Mouse (Mus musculus) spleen, postnatal 4 days (tissue): ENCODE measurements around the gene Nmnat1.

Experiments used
- DNase-seq, 2 experiments: peaks; one replicate each; pipeline ENCODE4 v3.0.0; 2022; ENCODE audit warnings: low spot score in 2 of 2

Nmnat1 gene

DNA sequence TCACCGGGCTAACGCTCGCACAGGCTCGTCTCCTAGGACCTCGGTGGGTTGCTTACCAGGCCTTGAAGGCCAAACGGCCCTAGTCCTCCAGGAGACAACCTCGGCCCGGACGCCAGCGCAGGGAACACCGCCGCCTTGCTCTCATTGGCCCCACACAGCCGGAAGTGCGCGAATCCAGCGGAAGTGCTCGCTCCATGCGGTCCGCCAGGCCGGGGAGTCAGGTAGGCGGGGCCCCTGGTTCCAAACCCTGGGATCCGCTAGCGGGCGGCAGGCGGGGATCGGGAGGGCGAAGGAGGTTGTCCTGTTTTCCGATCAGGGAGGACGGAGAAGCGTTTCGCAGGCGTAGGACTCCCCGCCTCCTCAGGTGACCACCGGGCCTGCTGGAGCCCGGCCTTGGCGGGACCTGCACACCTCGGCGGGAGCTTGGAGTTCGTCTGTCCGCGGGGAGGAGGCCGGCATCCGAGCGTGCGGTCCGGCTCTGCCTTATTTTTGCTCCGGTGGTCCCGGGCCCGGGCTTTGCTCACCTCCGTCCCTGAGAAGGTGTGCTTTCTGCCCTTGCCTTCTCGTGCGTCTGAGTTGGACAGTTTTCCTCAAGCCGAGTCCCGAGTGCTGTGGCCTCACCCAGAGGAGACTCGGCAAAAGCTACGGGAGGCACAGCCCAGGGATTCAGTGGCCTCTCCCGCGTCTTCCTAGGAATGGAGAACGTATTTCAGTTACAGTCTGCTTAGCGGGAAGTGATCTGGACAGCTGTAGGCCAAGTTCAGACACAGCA, at the start of gene Nmnat1, which contains the start of gene Lzic:
Gene Nmnat1 (minus strand): TSS at position 150 of the 772 bp plus-strand sequence.
Gene Lzic (plus strand): TSS at position 177 of the 772 bp plus-strand sequence.
- peak; percentile 88 to 94 for DNase-seq

DNA sequence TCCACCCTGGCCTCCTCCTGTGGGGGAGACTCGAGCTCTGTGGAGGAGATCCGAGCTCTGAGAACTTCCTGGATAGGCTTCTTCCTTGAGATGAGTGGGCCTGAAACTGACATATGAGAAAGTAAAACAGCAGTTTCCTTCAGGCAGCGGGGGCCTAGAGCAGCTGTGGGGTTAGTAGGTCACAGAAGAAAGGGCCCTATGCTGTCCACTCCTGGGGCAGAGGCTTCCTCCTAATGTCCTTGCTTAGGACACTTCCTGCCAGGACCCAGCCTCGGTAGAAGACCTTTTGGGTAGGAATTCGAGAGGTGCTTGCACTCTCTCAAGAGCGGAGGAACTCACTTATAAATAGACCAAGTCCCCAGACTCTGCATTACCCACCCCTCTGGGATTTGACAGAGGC, 44.7 kb upstream of the Nmnat1 start:
- no peak for DNase-seq

- no peak for DNase-seq
Measured at GRCm38 (mm10) chr4:149527621-149528354, 42.8 kb upstream of the Nmnat1 start.

DNA sequence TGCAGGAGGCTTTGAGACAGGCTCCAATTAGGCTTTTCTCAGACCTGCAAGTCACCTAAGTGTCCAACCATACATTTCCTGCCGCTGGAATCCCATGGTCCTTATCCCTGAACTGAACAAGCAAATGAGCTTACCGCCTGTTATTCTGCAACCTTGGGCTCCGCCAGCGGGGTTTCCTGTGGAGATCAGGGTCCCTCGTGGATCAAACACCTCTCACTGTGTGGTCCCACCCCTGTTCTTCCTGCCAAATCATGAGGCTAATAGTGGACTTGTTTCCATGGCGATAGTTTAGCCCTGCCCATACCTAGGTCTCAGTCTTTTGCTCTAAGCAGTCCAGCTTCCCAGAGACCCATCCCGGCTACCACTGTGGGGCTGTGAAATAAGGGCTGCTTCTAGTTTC, 41.3 kb upstream of the Nmnat1 start:
- DNase-seq, result no peak

DNA sequence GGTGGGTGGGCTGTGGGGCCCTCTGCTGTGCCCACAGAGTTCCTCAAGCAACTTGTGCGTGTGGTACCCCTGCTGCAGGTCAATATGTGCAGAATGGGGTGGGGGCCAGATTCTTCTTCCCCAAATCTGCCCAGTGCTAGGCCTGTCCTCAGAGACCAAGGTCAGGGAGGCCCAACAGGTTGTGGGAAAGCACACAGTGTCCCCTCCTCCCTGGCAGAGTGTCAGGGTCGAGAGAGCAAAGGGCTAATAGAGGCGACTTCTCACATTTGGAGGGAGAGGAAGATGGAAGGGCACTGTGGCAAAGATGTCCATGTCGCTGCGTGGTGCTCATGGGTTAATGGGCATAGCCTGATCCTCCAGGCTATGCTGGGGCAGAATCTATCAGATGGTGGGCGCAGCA, 40.8 kb upstream of the Nmnat1 start:
- DNase-seq, result no peak

GRCm38 (mm10) chr4:149525170-149525569, 40.2 kb upstream of the Nmnat1 start:
- no peak for DNase-seq

DNA sequence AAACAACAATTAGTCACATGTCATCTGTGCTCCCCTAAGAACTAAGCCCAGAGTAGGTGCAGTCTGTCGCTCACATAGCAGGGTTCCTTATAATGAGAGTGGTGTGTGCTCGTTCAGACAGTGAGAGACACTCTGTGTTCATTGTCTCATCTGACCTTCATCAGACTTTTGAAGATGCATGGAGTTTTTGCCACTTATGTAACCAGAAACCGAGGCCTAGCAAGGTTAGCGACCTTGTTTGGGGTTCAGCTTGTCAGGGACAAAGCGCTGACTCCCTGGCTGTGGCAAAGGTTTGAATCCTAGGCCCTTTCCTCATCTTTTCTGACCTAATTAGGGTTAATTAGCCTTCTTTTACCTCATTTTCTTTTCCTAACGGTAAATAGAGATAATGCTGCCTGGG, 39.0 kb upstream of the Nmnat1 start:
- DNase-seq, result no peak

DNA sequence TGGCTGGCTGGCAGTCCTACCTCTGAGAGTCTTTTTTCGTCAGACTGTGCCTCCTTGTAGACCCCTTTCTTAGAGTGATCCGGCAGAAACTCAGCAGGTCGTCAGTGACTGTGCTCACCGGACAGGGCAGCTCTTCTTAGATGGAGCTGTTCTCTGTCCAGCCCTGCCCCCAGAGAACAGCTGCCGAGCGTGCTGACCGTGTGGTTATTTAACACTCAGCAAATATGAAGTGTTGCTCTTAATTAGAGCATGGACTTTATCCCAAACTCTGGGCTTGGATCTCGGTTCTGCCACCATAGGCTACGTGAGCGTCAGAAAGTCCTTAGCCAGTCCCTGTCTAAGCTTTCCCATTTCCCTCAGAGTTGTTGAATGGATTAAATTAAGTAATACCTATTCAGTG, 36.3 kb upstream of the Nmnat1 start:
- no peak for DNase-seq

DNA sequence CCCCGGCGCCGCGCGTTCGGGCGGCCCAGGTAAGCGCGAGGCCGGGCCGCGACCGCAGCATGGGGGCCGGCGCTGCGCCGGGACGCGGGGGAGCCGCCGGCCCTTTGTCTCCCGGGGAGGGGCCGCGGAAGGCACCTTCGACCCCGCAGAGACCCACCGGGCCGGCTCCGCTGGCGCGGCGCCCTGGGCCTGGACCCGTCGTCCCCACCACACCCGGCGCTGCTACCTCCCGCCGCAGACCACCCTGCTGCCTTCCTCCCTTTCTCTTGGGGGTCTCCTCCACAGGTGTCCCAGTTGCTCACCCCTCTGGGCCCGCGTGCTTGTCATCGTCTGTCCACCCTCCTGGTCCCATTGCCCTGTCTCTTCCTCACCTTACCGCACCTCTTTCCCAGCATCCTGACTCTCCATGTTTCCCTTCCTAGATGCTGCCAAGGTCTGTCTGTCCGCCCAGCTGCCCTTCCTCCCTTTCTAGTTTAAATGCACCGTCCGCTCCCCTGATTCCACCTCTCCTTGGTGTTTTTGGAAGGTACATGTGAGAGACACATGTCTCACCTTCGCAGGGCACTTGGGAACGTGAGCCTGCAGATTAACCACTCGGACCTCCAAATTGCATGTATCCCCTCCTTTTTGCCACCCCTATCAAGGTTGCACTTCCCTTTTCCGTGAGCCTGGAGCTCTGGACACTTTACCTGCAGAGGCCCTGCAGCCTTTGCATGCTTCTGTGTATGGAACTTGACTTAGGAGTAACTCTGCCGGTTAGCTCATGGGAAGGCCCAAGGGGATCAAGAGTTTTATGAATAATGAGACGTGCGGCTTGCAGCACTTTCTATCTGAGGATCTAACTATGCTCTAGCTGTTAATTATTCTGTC, 33.6 kb upstream of the Nmnat1 start:
- peak; percentile 21 to 67 for DNase-seq

- peak; percentile 95 for DNase-seq
Measured at GRCm38 (mm10) chr4:149517868-149518340, 32.9 kb upstream of the Nmnat1 start, which contains the start of gene Ctnnbip1. Ctnnbip1 (plus strand) TSS chr4:149518236.

DNA sequence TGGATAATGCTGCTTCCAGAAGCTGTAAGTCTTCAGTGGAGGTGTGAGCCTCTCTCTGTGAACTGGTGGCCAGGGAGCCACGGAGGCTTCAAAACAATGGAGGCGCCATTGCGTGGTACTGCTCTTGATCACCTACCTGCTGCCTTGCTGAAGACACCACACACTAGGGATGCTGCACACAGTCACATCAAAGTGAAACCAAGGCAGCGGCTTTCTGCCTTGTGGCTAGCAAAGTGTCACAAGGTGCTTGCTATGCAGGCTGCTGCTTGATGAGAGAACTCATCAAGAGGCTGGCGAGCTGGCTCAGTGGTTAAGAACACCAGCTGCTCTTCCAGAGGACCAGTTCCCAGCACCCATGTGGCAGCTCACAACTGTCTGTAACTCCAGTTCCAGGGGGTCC, 30.7 kb upstream of the Nmnat1 start:
- no peak for DNase-seq

- no peak for DNase-seq
Measured at GRCm38 (mm10) chr4:149512072-149512471, 27.1 kb upstream of the Nmnat1 start.

DNA sequence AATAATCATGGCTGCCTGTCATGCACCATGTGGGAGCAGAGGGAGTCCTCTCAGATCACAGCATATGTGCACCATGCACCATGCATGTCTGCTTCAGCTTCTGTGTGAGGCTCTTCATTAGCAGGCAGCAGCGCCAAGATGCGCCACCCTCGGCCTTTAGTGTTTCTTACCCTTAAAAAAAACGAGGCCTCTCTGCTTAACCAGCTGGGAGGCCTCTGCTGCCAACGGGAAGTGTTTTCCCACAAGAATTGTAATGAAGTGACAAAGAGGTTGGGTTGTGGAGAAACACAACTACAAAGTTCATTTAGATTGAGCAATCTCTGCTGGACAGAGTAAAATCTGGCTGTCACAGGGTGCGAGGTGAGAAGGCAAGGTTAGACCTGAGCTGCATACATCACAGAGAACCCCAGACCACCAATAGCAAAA, 26.2 kb upstream of the Nmnat1 start:
- DNase-seq, result no peak

GRCm38 (mm10) chr4:149506904-149507303, 21.9 kb upstream of the Nmnat1 start:
- DNase-seq, result no peak

DNA sequence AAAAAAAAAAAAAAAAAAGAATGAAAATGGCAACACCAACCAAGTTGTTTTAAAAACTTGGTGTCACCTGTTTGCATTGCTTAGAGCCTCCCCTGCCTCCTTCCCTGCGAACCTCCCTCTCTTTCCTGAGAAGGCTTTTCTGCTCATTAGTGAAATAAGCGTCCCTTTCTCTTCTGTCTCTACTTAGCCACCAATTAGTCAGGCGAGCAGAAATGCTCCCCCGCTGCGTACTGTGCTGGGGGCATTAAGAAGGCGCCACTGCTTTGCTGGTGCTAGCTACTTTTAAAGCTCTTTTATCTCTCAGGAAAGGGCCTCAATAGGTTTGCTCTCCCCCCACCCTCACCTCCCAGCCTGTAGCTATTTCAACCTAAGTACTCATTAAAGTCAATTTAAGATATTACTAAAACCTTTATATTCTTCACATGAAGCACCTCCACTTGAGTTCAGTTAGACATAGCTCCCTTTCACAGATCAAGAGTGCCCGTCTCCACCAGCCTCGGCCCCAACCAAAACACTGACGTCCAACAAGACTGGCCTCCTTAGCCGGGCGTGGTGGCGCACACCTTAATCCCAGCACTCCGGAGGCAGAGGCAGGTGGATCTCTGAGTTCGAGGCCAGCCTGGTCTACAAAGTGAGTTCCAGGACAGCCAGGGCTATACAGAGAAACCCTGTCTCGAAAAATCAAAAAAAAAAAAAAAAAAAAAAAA, 20.4 kb upstream of the Nmnat1 start:
- no peak for DNase-seq

DNA sequence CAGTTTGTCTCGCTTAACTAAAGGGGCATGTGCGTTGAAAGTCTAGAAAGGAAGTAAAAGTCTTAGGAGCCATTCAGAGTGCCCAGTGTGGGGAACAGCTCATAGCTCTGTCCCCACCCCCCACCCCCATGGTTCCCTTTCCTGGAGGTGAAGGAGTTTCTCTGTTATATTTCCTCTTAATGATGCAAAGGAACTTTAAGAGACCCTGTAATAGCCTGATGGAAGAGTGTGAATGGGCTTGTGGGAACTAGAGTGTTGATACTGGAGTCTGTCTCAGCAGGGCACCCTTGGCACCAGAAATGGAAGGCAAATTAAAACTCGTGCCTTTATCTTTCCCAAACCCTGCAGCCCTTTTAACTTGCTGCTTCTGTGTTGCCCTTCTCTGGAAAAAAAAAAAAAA, 19.9 kb upstream of the Nmnat1 start:
- no peak for DNase-seq

GRCm38 (mm10) chr4:149504363-149504762, 19.4 kb upstream of the Nmnat1 start:
- DNase-seq, result no peak

GRCm38 (mm10) chr4:149499790-149500189, 14.8 kb upstream of the Nmnat1 start:
- DNase-seq, result no peak

GRCm38 (mm10) chr4:149498901-149499300, 13.9 kb upstream of the Nmnat1 start:
- DNase-seq, result no peak

GRCm38 (mm10) chr4:149496612-149497011, 11.6 kb upstream of the Nmnat1 start:
- DNase-seq, result no peak

DNA sequence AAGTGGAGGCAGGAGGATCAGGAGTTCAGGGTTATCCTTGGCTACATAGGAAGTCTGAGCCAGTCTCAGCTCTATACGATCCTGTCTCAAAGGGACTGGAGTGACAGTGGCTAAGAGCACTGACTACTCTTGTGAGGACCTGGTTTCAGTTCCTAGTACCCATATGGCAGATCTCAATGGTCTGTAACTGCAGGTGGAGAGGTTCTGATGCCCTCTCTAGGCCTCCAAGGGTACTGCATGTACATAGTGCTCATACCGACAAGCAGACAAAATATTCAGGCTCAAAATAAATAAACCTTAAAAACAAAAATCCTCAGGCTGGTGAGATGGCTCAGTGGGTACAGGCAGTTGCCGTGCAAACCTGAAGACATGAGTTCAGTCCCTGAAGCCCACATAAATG, 6.1 kb upstream of the Nmnat1 start:
- no peak for DNase-seq
